Mouse (Mus musculus): ENCODE data around the gene Dnajc4.

Gene Dnajc4

GRCm38 (mm10) chr19:6992011-6992858 is at the start of gene Dnajc4:
Dnajc4 (minus strand) TSS chr19:6992572.
- peak; percentile 98 for DNase-seq

GRCm38 (mm10) chr19:7041171-7041570 is 48.8 kb upstream of the Dnajc4 start:
- DNase-seq = no peak

GRCm38 (mm10) chr19:7040637-7041130 is 48.3 kb upstream of the Dnajc4 start:
- no peak for DNase-seq

GRCm38 (mm10) chr19:7039841-7040636 is 47.7 kb upstream of the Dnajc4 start, which contains the start of gene Stip1:
Stip1 (minus strand) TSS chr19:7039967.
- peak; percentile 99 for DNase-seq

- DNase-seq = peak; percentile 77
Measured at GRCm38 (mm10) chr19:7039088-7039720, 46.8 kb upstream of the Dnajc4 start.

- DNase-seq = no peak
Measured at GRCm38 (mm10) chr19:7034006-7034405, 41.6 kb upstream of the Dnajc4 start.

GRCm38 (mm10) chr19:7029531-7029930 is 37.2 kb upstream of the Dnajc4 start:
- DNase-seq = no peak

GRCm38 (mm10) chr19:7020224-7020641 is 27.9 kb upstream of the Dnajc4 start:
- DNase-seq = peak; percentile 75

- DNase-seq = peak; percentile 44
Measured at GRCm38 (mm10) chr19:7019191-7019590, 26.8 kb upstream of the Dnajc4 start, which contains the start of gene Fermt3. Fermt3 (minus strand) TSS chr19:7019469.

- DNase-seq = no peak
Measured at GRCm38 (mm10) chr19:7018546-7018945, 26.2 kb upstream of the Dnajc4 start.

- no peak for DNase-seq
Measured at GRCm38 (mm10) chr19:7017541-7018457, 25.4 kb upstream of the Dnajc4 start.

GRCm38 (mm10) chr19:7014481-7015135 is 22.2 kb upstream of the Dnajc4 start:
- no peak for DNase-seq

- DNase-seq = no peak
Measured at GRCm38 (mm10) chr19:7013984-7014383, 21.6 kb upstream of the Dnajc4 start.

GRCm38 (mm10) chr19:7012426-7012825 is 20.1 kb upstream of the Dnajc4 start:
- no peak for DNase-seq

GRCm38 (mm10) chr19:7006892-7007593 is 14.7 kb upstream of the Dnajc4 start:
- no peak for DNase-seq

- no peak for DNase-seq
Measured at GRCm38 (mm10) chr19:6999360-7000063, 7.1 kb upstream of the Dnajc4 start.

GRCm38 (mm10) chr19:6997721-6998290 is 5.4 kb upstream of the Dnajc4 start:
- DNase-seq = no peak

- peak; percentile 94 for DNase-seq
Measured at GRCm38 (mm10) chr19:6996006-6996405, 3.6 kb upstream of the Dnajc4 start, which contains the start of the genes Nudt22 and Trpt1. Nudt22 (minus strand) TSS chr19:6996117. Trpt1 (plus strand) TSS chr19:6996131.

GRCm38 (mm10) chr19:6995255-6995991 is 3.1 kb upstream of the Dnajc4 start:
- DNase-seq = no peak
